Mouse (Mus musculus) lung, embryonic 16.5 days (tissue): ENCODE data around the gene Ppm1l. TPM values are rescaled to one million over a fixed set of nuclear protein-coding genes. Genes with fewer than 3 reads are reported as not detected.

Experiments
- ATAC-seq: fragments of 200-750 bp; cut with Nextera tagmentation; 2 replicates; pipeline ENCODE4 v1.8.0; 2017; ENCODE audit warnings: low read depth, mild to moderate bottlenecking, moderate library complexity
- H3K27ac ChIP-seq: fragments of 300-500 bp; sonication (generic); 2 replicates; pipeline ENCODE4 v1.5.1; 2014; ENCODE audit warnings: mild to moderate bottlenecking, control low read depth, low read length
- H3K27me3 ChIP-seq: fragments of 300-500 bp; sonication (generic); 2 replicates; pipeline ENCODE4 v1.6.1; 2014; ENCODE audit warnings: low read depth, low read length, mixed read lengths; ENCODE audit not compliant: control insufficient read depth, insufficient read depth
- H3K36me3 ChIP-seq: fragments of 300-500 bp; sonication (generic); 2 replicates; pipeline ENCODE4 v1.6.1; 2014; ENCODE audit warnings: low read length; ENCODE audit not compliant: control insufficient read depth, insufficient read depth
- H3K4me1 ChIP-seq: fragments of 300-500 bp; sonication (generic); replicated peaks from 2 replicates; pipeline ENCODE4 v1.6.1; 2014; ENCODE audit warnings: low read length, mixed read lengths; ENCODE audit not compliant: control insufficient read depth, insufficient read depth
- H3K4me2 ChIP-seq: fragments of 300-500 bp; sonication (generic); 2 replicates; pipeline ENCODE4 v1.6.1; 2014; ENCODE audit warnings: low read depth, low read length, control low read depth
- H3K4me3 ChIP-seq: fragments of 300-500 bp; sonication (generic); 2 replicates; pipeline ENCODE4 v1.5.1; 2014; ENCODE audit warnings: mild to moderate bottlenecking, low read length, control low read depth
- H3K9ac ChIP-seq: fragments of 300-500 bp; sonication (generic); 2 replicates; pipeline ENCODE4 v1.6.1; 2014; ENCODE audit warnings: low read length, control low read depth
- H3K9me3 ChIP-seq: fragments of 300-500 bp; sonication (generic); 2 replicates; pipeline ENCODE4 v1.6.1; 2016; ENCODE audit warnings: low read length; ENCODE audit not compliant: control insufficient read depth
- whole genome bisulfite sequencing: fragments of 180-500 bp; shearing (Covaris S2); extraction: QIAGEN DNeasy Blood & Tissue Kit; methylation state at CpG from one replicate; pipeline ENCODE4 v1.1.7; 2014; 5-methylcytosine and 5-hydroxymethylcytosine counted together
- polyA plus RNA-seq: library from polyadenylated mRNA; unstranded; fragments of >200 nt; fragmentation: Nextera tagmentation; extraction: Ambion mirVana; gene quantifications from 2 replicates; pipeline ENCODE4 v1.2.1, GENCODE M21; 2015

The Ppm1l gene
- polyA plus RNA-seq, 1 experiment from 2014 or later = 6.0 TPM

DNA sequence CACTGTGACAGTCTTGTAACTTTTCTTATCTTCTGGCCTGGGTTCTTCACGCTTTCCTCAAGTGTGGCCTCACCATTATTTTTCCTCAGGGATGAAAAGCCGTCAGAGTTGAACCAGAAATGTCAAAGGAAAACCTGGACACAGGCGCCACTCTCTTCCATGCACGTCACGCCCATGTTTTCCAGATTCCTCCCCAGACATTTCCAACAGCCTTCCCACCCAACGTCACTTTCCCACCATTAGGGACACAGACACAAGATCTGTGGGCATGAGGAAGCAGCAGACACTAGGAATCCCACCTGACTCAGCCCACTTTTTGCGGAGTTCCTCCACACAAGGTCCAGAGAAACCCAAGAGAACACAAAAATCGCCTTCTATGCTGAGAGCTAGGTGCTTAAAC lies 276.8 kb downstream of the Ppm1l start:
- H3K27ac ChIP-seq = no peak overlapping the region
- H3K4me1 ChIP-seq = peaks cover 11% of the 10 kb centered on the region
- peaks cover 3% of the 10 kb centered on the region; the same call in 1 of the 2 replicates for H3K9me3 ChIP-seq
- no peak overlapping the region for H3K4me2 ChIP-seq
- no peak overlapping the region for H3K4me3 ChIP-seq
- ATAC-seq = no peak
- no peaks in the 10 kb centered on the region for H3K27me3 ChIP-seq
- H3K9ac ChIP-seq = no peak overlapping the region
- no peaks in the 10 kb centered on the region for H3K36me3 ChIP-seq
- 85% methylated on average over 8 of the region's 8 CpGs for WGBS

DNA sequence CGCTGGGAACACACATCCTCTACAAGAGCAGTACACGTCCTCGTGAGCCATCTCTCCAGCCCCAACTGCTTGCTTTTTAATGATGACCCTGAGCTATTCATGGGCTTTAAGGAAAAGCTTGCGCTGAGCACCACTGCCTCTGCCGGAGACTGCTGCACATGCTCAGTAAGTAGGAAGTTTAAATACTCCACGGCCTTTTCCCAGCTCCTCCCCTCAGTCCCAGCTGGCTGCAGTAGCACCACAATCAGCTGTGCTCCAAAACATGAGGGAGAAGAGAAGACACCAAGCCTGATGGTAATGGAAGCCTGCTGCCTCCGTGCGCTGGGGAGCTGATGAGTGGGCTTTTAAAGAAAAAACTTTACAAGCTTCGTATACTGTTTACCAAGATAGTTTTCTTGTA lies 277.4 kb downstream of the Ppm1l start:
- Histone ChIP-seq H3K36me3 (no peaks in the 10 kb centered on the region), H3K9me3 (peaks cover 3% of the 10 kb centered on the region; the same call in 1 of the 2 replicates), H3K4me3 (no peak overlapping the region), H3K4me2 (no peak overlapping the region), H3K27me3 (no peaks in the 10 kb centered on the region), H3K27ac (no peak overlapping the region), H3K9ac (no peak overlapping the region), H3K4me1 (peaks cover 8% of the 10 kb centered on the region; the same call in 1 of the 2 replicates)
- ATAC-seq = no peak
- 63% methylated on average over 9 of the region's 9 CpGs for WGBS

DNA sequence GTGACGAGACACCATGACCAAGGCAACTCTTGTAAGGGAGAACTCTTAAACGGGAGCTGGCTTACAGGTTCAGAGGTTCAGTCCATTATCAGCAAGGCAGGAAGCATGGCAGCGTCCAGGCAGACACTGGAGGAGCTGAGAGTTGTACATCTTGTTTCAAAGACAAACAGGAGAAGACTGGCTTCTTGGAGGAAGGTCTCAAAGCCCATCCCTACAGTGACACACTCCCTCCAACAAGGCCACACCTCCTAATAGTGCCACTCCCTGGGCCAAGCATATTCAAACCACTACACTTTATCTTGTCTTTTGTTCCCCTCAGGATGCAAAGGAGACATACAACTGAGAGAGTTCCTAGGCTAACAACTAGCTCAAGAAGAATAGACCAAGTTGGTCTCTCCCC lies 279.5 kb downstream of the Ppm1l start:
- H3K4me3 ChIP-seq = no peak overlapping the region
- WGBS = 81% methylated on average over 3 of the region's 3 CpGs
- no peak for ATAC-seq

DNA sequence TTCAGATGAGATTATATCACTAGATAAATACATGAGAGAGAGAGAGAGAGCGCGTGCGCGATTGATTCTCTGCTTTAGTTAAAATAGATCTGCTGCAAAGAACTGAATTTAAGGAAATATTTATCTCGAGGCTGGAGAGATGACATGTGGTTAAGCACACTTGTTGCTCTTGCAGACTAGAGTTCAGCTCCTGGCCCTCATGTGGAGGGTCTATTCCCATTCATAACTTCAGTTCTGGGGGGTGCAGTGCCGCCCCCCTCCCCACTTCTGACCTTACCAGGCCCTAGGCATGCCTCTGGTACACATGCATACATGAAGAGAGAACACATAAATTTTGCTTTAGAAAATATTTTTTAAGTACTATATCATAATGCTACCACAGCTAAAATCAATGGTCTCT lies 280.6 kb downstream of the Ppm1l start:
- Histone ChIP-seq H3K4me2 (peak overlapping the region; percentile 88), H3K9me3 (no peaks in the 10 kb centered on the region), H3K27ac (no peak overlapping the region), H3K36me3 (no peaks in the 10 kb centered on the region), H3K9ac (no peak overlapping the region), H3K4me3 (peak overlapping the region; percentile 76; the same call in 1 of the 2 replicates), H3K27me3 (no peaks in the 10 kb centered on the region), H3K4me1 (peaks cover 8% of the 10 kb centered on the region; the same call in 1 of the 2 replicates)
- ATAC-seq = no peak
- WGBS = 79% methylated on average over 6 of the region's 6 CpGs

More for the DNA sequence above, 279.5 kb downstream of the Ppm1l start:
- no peaks in the 10 kb centered on the region for H3K9me3 ChIP-seq
- H3K27ac ChIP-seq = no peak overlapping the region
- H3K4me2 ChIP-seq = no peak overlapping the region
- no peaks in the 10 kb centered on the region for H3K36me3 ChIP-seq
- no peak overlapping the region for H3K9ac ChIP-seq
- H3K27me3 ChIP-seq = no peaks in the 10 kb centered on the region
- peaks cover 8% of the 10 kb centered on the region; the same call in 1 of the 2 replicates for H3K4me1 ChIP-seq

DNA sequence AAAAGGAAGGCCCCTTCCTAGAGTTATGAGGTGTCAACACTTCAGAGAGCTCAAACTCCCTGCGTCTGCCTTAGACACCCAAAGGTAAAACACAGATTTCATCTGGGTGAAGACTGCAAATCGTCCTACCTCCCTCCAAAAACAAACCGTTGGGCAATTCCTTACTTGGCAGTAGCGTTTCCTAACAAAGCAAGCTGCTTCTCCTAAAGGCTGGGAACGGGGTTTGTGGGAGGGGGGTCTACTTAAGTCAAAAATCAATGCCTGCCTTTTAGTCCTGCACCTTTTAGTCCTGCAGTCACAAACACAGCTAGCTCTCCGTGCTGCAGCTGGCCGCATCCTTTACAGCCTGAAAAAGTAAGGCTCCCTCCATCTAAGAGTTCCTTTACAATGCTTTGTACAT lies 281.2 kb downstream of the Ppm1l start:
- Histone ChIP-seq H3K27ac (no peak overlapping the region), H3K9me3 (no peaks in the 10 kb centered on the region), H3K4me1 (peaks cover 8% of the 10 kb centered on the region; the same call in 1 of the 2 replicates), H3K9ac (peak overlapping the region; percentile 79), H3K4me3 (peak overlapping the region; percentile 76), H3K27me3 (no peaks in the 10 kb centered on the region), H3K36me3 (no peaks in the 10 kb centered on the region), H3K4me2 (peak overlapping the region; percentile 88)
- 16% methylated on average over 7 of the region's 7 CpGs for WGBS
- no peak for ATAC-seq

DNA sequence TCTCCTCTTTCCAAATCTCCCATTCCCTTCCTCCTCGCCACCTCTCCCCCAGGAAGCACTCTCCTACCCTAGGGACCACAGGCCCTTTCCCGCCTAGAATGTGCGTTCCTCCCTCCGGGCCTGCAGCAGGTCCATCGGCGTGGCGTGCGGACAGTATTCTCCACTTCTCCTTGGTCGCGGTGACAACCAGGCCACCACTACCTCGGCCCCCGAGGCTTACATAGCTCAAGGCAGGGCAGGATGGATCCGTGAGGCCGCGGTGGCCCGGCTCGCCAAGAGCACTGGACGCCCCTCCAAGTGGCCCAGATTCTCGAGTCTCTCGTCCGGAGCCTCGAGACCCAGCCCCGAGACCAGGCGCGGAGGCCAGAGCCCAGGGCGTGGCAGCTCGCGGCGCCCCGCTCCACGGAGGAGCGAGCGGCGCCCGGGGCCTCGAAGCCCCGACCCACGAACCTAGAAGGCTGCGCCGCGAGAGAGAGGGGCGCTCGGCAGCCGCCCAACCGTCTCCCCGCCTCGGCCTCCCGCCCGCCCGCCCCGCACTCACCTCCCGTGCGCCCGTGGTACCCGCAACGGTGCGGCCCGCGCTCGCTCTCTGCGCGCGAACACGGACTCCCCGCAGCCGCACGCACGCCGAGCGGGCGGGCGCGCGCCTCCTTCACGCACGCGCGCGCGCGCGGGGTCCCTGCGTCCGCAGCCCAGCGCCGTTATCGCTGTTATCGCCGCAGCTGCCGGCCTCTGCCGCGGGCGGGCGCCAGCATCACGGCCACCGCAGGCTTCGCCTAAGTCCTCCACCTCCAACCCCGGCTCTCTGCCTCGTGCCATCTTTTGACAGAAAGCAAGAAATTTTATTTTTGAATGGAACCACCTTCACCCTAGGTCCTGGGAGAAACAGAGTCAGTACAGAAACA lies 281.9 kb downstream of the Ppm1l start, which contains the start of gene B3galnt1:
Gene B3galnt1 (minus strand): TSS at position 700 of the 905 bp plus-strand sequence.
- whole genome bisulfite sequencing = under 1% methylated on average over 71 of the region's 99 CpGs
- ATAC-seq = peak; percentile 84
- H3K27ac ChIP-seq = no peak within 1 kb of the TSS

DNA sequence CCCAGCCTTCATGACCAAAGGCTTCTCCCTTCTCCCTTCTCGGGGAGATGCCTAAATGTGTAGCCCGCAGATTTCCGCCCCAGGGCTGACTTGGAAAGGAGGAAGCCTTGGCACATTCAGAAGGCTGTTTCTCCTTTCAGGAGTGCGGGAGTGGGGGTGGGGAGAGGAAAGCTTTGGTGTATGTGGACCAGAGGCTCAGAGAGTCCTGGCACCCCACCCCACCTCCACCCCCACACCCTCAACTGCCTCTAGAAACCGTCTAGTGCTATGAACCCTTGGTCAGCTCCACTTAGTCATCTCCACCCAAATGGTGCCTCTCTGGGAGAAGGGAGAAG lies 282.5 kb downstream of the Ppm1l start:
- H3K36me3 ChIP-seq = no peaks in the 10 kb centered on the region
- 8% methylated on average over 5 of the region's 5 CpGs for WGBS
- no peaks in the 10 kb centered on the region for H3K9me3 ChIP-seq
- H3K4me2 ChIP-seq = peak overlapping the region; percentile 88
- no peaks in the 10 kb centered on the region for H3K27me3 ChIP-seq
- no peak overlapping the region for H3K27ac ChIP-seq
- peaks cover 8% of the 10 kb centered on the region; the same call in 1 of the 2 replicates for H3K4me1 ChIP-seq
- ATAC-seq = peak; percentile 39
- H3K4me3 ChIP-seq = peak overlapping the region; percentile 76
- H3K9ac ChIP-seq = peak overlapping the region; percentile 79

More for the DNA sequence above, 281.9 kb downstream of the Ppm1l start, which contains the start of gene B3galnt1:
- H3K4me1 ChIP-seq = peaks cover 8% of the 10 kb centered on the region; the same call in 1 of the 2 replicates
- no peaks in the 10 kb centered on the region for H3K27me3 ChIP-seq
- peak within 1 kb of the TSS; percentile 76 for H3K4me3 ChIP-seq
- H3K36me3 ChIP-seq = no peaks in the 10 kb centered on the region
- peak within 1 kb of the TSS; percentile 79 for H3K9ac ChIP-seq
- no peaks in the 10 kb centered on the region for H3K9me3 ChIP-seq
- H3K4me2 ChIP-seq = peak within 1 kb of the TSS; percentile 88

DNA sequence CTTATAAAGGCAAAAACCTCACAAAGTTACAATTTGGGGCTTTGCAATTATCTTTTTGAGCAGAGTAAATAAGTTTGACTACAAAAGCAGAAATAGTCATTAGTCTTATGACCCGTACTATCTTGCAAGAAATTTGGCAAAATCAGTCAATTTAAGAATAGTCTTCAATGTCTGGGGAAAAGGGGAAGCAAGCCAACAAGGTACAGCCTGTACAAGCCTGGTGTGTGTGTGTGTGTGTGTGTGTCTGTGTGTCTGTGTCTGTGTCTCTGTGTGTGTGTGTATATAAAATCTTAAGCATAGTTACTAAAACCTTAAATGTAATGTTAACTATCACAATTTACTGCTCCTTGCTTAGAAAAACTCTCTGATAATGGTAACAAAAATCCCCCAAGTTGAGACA lies 290.3 kb downstream of the Ppm1l start:
- no peak overlapping the region for H3K27ac ChIP-seq
- no peaks in the 10 kb centered on the region for H3K36me3 ChIP-seq
- no peaks in the 10 kb centered on the region for H3K4me1 ChIP-seq
- no peak for ATAC-seq
- no peaks in the 10 kb centered on the region for H3K9me3 ChIP-seq
- H3K27me3 ChIP-seq = no peaks in the 10 kb centered on the region
- no peak overlapping the region for H3K4me2 ChIP-seq
- no peak overlapping the region for H3K4me3 ChIP-seq
- no peak overlapping the region for H3K9ac ChIP-seq
- 52% methylated on average over 1 of the region's 1 CpGs for WGBS

DNA sequence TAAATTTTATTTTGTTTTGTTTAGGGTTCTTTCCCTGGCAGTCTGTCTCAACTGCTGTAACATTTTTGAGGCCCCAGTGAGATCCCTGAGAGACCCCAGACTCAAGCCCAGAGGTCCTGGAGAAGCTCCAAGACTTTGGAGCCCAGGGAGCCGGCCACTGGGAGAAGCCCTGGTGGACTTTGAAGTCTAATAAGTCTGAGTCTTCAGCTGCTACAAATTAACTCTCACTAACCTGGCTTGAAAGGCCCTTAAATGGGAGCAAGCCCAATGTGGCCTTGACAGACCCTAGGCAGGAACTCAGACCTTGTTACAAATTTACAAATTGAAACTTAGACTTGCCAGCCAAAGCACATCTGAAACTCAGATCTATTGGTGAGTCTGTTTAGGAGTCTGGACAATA lies 290.8 kb downstream of the Ppm1l start:
- Histone ChIP-seq H3K4me1 (no peaks in the 10 kb centered on the region), H3K27me3 (no peaks in the 10 kb centered on the region), H3K9me3 (no peaks in the 10 kb centered on the region), H3K4me2 (no peak overlapping the region), H3K36me3 (no peaks in the 10 kb centered on the region), H3K4me3 (no peak overlapping the region), H3K27ac (no peak overlapping the region), H3K9ac (no peak overlapping the region)
- WGBS = 46% methylated on average over 1 of the region's 1 CpGs
- no peak for ATAC-seq
